Mouse (Mus musculus): ENCODE measurements around the gene Dgcr2. TPM values are rescaled to one million over a fixed set of nuclear protein-coding genes. Genes with fewer than 3 reads are reported as not detected.
A peak's percentile ranks its signal among the peaks of the same experiment; 100 is the strongest.

Gene Dgcr2
- polyA plus RNA-seq, 1 experiment from 2014 or later, result 18.6 TPM

- ATAC-seq (ENCODE audit: low read depth) (no peak), DNase-seq (no peak)
- Histone ChIP-seq H3K36me3 (peaks cover 22% of the 10 kb centered on the region), H3K4me2 (peak overlapping the region; percentile 100; the same call in 1 of the 2 replicates), H3K9me3 (replicated peaks) (no peaks in the 10 kb centered on the region), H3K4me1 (replicated peaks) (peaks cover 64% of the 10 kb centered on the region), H3K27me3 (no peaks in the 10 kb centered on the region), H3K9ac (peak overlapping the region; percentile 93), H3K27ac (peak overlapping the region; percentile 87), H3K4me3 (replicated peaks) (peak overlapping the region; percentile 91; the same call in 1 of the 2 replicates)
- WGBS (ENCODE audit: insufficient replicate concordance), result 26% methylated on average over 2 of the region's 2 CpGs
Observed at GRCm38 (mm10) chr16:17929211-17929610, 30.8 kb upstream of the Dgcr2 start.

GRCm38 (mm10) chr16:17928627-17929104, 30.3 kb upstream of the Dgcr2 start:
- Histone ChIP-seq H3K9me3 (replicated peaks) (no peaks in the 10 kb centered on the region), H3K9ac (peak overlapping the region; percentile 93), H3K4me3 (replicated peaks) (peak overlapping the region; percentile 91), H3K27ac (peak overlapping the region; percentile 87), H3K4me2 (peak overlapping the region; percentile 100), H3K27me3 (no peaks in the 10 kb centered on the region), H3K36me3 (peaks cover 22% of the 10 kb centered on the region), H3K4me1 (replicated peaks) (peaks cover 62% of the 10 kb centered on the region)
- DNase-seq (peak; percentile 73), ATAC-seq (ENCODE audit: low read depth) (peak; percentile 62)
- WGBS (ENCODE audit: insufficient replicate concordance), result 0% methylated on average over 9 of the region's 9 CpGs

DNA sequence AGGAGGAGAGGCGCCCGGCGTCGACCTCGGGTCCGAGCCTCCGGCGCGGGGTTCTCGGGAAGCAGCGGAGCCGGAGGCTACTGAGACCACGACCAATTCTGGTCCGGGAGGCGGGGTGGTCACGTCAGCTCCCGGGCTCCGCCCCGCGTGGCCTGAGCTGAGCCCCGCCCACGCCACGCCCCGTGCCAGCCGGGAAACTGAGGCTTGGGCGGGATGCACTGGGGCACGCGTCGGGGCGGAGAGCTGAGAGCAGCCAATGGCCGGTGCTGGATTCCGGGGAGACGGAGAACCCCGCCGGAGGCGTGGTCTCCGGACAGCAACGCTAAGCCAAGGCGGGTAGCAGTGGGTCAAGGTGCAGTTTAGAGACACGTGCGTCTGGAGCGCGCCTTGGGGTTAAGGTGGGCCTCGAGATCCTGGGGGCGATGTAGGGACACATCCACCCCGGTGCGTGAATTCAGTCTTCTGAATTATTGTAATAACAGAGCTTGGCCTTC, 29.8 kb upstream of the Dgcr2 start, which contains the start of gene Slc25a1:
Slc25a1 (minus strand) TSS at position 133 of the 494 bp plus-strand sequence.
- under 1% methylated on average over 47 of the region's 47 CpGs for WGBS (ENCODE audit: insufficient replicate concordance)
- DNase-seq, result peak; percentile 89
- Histone ChIP-seq H3K9me3 (replicated peaks) (no peaks in the 10 kb centered on the region), H3K27me3 (no peaks in the 10 kb centered on the region), H3K9ac (peak within 1 kb of the TSS; percentile 93), H3K4me1 (replicated peaks) (peaks cover 62% of the 10 kb centered on the region), H3K36me3 (peaks cover 22% of the 10 kb centered on the region), H3K27ac (peak within 1 kb of the TSS; percentile 87), H3K4me3 (replicated peaks) (peak within 1 kb of the TSS; percentile 91), H3K4me2 (peak within 1 kb of the TSS; percentile 100)
- ATAC-seq (ENCODE audit: low read depth), result peak; percentile 86

- H3K9ac ChIP-seq, result peak overlapping the region; percentile 93
- ATAC-seq (ENCODE audit: low read depth) (peak; percentile 19), DNase-seq (no peak)
- no peaks in the 10 kb centered on the region for H3K9me3 ChIP-seq (replicated peaks)
- peaks cover 22% of the 10 kb centered on the region for H3K36me3 ChIP-seq
- H3K4me2 ChIP-seq, result peak overlapping the region; percentile 100
- no peaks in the 10 kb centered on the region for H3K27me3 ChIP-seq
- H3K27ac ChIP-seq, result peak overlapping the region; percentile 87
- peaks cover 62% of the 10 kb centered on the region for H3K4me1 ChIP-seq (replicated peaks)
- H3K4me3 ChIP-seq (replicated peaks), result peak overlapping the region; percentile 91
- under 1% methylated on average over 72 of the region's 72 CpGs for whole genome bisulfite sequencing (ENCODE audit: insufficient replicate concordance)
Observed at GRCm38 (mm10) chr16:17927351-17928082, 29.2 kb upstream of the Dgcr2 start.

GRCm38 (mm10) chr16:17922163-17922538, 23.8 kb upstream of the Dgcr2 start:
- Histone ChIP-seq H3K9ac (peak overlapping the region; percentile 89), H3K36me3 (peaks cover 22% of the 10 kb centered on the region), H3K4me3 (replicated peaks) (peak overlapping the region; percentile 84), H3K4me1 (replicated peaks) (peaks cover 58% of the 10 kb centered on the region), H3K27me3 (peaks cover 25% of the 10 kb centered on the region), H3K27ac (peak overlapping the region; percentile 83), H3K9me3 (replicated peaks) (no peaks in the 10 kb centered on the region), H3K4me2 (peak overlapping the region; percentile 93)
- DNase-seq (no peak), ATAC-seq (ENCODE audit: low read depth) (peak; percentile 14; the same call in 1 of the 2 replicates)
- 0% methylated on average over 14 of the region's 14 CpGs for WGBS (ENCODE audit: insufficient replicate concordance)

- H3K4me1 ChIP-seq (replicated peaks), result peaks cover 52% of the 10 kb centered on the region
- peaks cover 19% of the 10 kb centered on the region for H3K36me3 ChIP-seq
- peak overlapping the region; percentile 93 for H3K4me2 ChIP-seq
- H3K27ac ChIP-seq, result peak overlapping the region; percentile 89
- H3K27me3 ChIP-seq, result peaks cover 31% of the 10 kb centered on the region
- peak overlapping the region; percentile 84 for H3K4me3 ChIP-seq (replicated peaks)
- H3K9me3 ChIP-seq (replicated peaks), result no peaks in the 10 kb centered on the region
- peak; percentile 91 for DNase-seq
- 2% methylated on average over 47 of the region's 47 CpGs for WGBS (ENCODE audit: insufficient replicate concordance)
- peak; percentile 88 for ATAC-seq (ENCODE audit: low read depth)
- peak overlapping the region; percentile 89 for H3K9ac ChIP-seq
Observed at GRCm38 (mm10) chr16:17921325-17922162, 23.2 kb upstream of the Dgcr2 start.

GRCm38 (mm10) chr16:17920586-17920985, 22.2 kb upstream of the Dgcr2 start:
- Histone ChIP-seq H3K27ac (no peak overlapping the region), H3K9ac (peak overlapping the region; percentile 89), H3K4me1 (replicated peaks) (peaks cover 44% of the 10 kb centered on the region), H3K27me3 (peaks cover 41% of the 10 kb centered on the region), H3K4me2 (peak overlapping the region; percentile 93), H3K4me3 (replicated peaks) (peak overlapping the region; percentile 84), H3K36me3 (peaks cover 10% of the 10 kb centered on the region), H3K9me3 (replicated peaks) (no peaks in the 10 kb centered on the region)
- DNase-seq (no peak), ATAC-seq (ENCODE audit: low read depth) (no peak)
- 33% methylated on average over 20 of the region's 20 CpGs for WGBS (ENCODE audit: insufficient replicate concordance)

GRCm38 (mm10) chr16:17914307-17915249, 16.2 kb upstream of the Dgcr2 start, which contains the start of gene Gsc2:
Gene Gsc2, minus strand, starts transcription at chr16:17915059.
- ATAC-seq (ENCODE audit: low read depth) (no peak), DNase-seq (no peak)
- H3K9ac ChIP-seq, result no peak within 1 kb of the TSS
- H3K36me3 ChIP-seq, result no peaks in the 10 kb centered on the region
- WGBS (ENCODE audit: insufficient replicate concordance), result under 1% methylated on average over 105 of the region's 106 CpGs
- H3K9me3 ChIP-seq (replicated peaks), result no peaks in the 10 kb centered on the region
- H3K27me3 ChIP-seq, result peaks cover 78% of the 10 kb centered on the region
- peak within 1 kb of the TSS; percentile 66 for H3K4me2 ChIP-seq
- peak within 1 kb of the TSS; percentile 53 for H3K4me3 ChIP-seq (replicated peaks)
- H3K4me1 ChIP-seq (replicated peaks), result peaks cover 25% of the 10 kb centered on the region
- no peak within 1 kb of the TSS for H3K27ac ChIP-seq

DNA sequence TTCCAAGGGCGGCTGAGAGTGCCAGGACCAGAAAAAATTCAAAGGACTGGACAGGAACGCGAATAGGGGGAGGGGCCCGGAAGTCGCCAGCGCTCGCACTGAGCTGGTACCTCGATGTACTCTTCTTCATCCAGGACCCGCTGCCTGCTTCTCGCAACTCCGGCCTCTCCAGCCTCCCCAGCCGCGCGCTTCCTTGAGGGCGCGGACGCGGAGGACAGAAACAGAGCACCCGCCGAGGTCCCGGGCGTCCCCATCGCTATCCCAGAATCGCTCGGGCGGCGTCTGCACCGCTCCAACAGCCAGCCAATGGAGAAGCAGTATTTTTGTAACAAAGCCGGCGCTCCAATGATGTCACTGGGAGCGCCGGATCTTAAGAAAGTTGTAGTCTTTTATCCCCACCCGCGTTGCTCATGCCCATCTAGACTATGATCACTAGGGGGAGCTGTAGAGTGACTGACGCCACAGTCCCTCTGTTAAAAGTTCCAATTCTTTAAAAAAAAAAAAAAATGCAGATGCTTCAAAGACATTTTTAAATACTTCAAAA, 12.8 kb upstream of the Dgcr2 start, which contains the start of gene Ess2:
Ess2 (minus strand) TSS at position 297 of the 544 bp plus-strand sequence.
- H3K4me1 ChIP-seq (replicated peaks), result peaks cover 25% of the 10 kb centered on the region
- H3K9ac ChIP-seq, result peak within 1 kb of the TSS; percentile 77
- H3K4me2 ChIP-seq, result peak within 1 kb of the TSS; percentile 87
- peaks cover 46% of the 10 kb centered on the region for H3K27me3 ChIP-seq
- peak within 1 kb of the TSS; percentile 57 for H3K27ac ChIP-seq
- DNase-seq, result peak; percentile 84
- under 1% methylated on average over 35 of the region's 35 CpGs for WGBS (ENCODE audit: insufficient replicate concordance)
- peak within 1 kb of the TSS; percentile 74 for H3K4me3 ChIP-seq (replicated peaks)
- peaks cover 33% of the 10 kb centered on the region for H3K36me3 ChIP-seq
- ATAC-seq (ENCODE audit: low read depth), result peak; percentile 90
- no peaks in the 10 kb centered on the region for H3K9me3 ChIP-seq (replicated peaks)

- Histone ChIP-seq H3K36me3 (peaks cover 26% of the 10 kb centered on the region), H3K4me3 (replicated peaks) (no peak overlapping the region), H3K27ac (no peak overlapping the region), H3K9ac (no peak overlapping the region), H3K4me2 (no peak overlapping the region), H3K4me1 (replicated peaks) (peaks cover 6% of the 10 kb centered on the region), H3K9me3 (replicated peaks) (no peaks in the 10 kb centered on the region), H3K27me3 (no peaks in the 10 kb centered on the region)
- ATAC-seq (ENCODE audit: low read depth) (no peak), DNase-seq (no peak)
Observed at GRCm38 (mm10) chr16:17896091-17896490, 2.3 kb downstream of the Dgcr2 start.
